Mouse (Mus musculus) A20 (cell line): ENCODE measurements around the gene Mpz.

Source experiments
- DNase-seq: peaks from one replicate; pipeline ENCODE4 v3.0.0-alpha.2; 2011; ENCODE audit warnings: low read depth, low spot score

The Mpz gene

GRCm38 (mm10) chr1:171187851-171188700 lies 37.6 kb downstream of the Mpz start:
- no peak for DNase-seq

GRCm38 (mm10) chr1:171189046-171189445 lies 38.5 kb downstream of the Mpz start:
- DNase-seq = no peak

- no peak for DNase-seq
Measured at GRCm38 (mm10) chr1:171189476-171190114, 39.1 kb downstream of the Mpz start.

GRCm38 (mm10) chr1:171190832-171191231 lies 40.3 kb downstream of the Mpz start:
- DNase-seq = no peak

- DNase-seq = no peak
Measured at GRCm38 (mm10) chr1:171192283-171192682, 41.8 kb downstream of the Mpz start.

GRCm38 (mm10) chr1:171193093-171193840 lies 42.8 kb downstream of the Mpz start:
- DNase-seq = no peak

GRCm38 (mm10) chr1:171193911-171194830 lies 43.7 kb downstream of the Mpz start:
- DNase-seq = no peak

GRCm38 (mm10) chr1:171195046-171195822 lies 44.7 kb downstream of the Mpz start:
- DNase-seq = no peak

- DNase-seq = no peak
Measured at GRCm38 (mm10) chr1:171195887-171196397, 45.4 kb downstream of the Mpz start, which contains the start of gene Pcp4l1. Gene Pcp4l1 (minus strand): TSS chr1:171196268.

- DNase-seq = no peak
Measured at GRCm38 (mm10) chr1:171199532-171199931, 49.0 kb downstream of the Mpz start.

GRCm38 (mm10) chr1:171200769-171201168 lies 50.3 kb downstream of the Mpz start:
- DNase-seq = no peak

- no peak for DNase-seq
Measured at GRCm38 (mm10) chr1:171203471-171204248, 53.1 kb downstream of the Mpz start.

- DNase-seq = no peak
Measured at GRCm38 (mm10) chr1:171204249-171204644, 53.7 kb downstream of the Mpz start.

- DNase-seq = no peak
Measured at GRCm38 (mm10) chr1:171205704-171206493, 55.4 kb downstream of the Mpz start.

- DNase-seq = no peak
Measured at GRCm38 (mm10) chr1:171209409-171209808, 58.9 kb downstream of the Mpz start.
